Mouse (Mus musculus) heart, embryonic 15.5 days (tissue): ENCODE measurements around the gene Pkib. TPM values are rescaled to one million over a fixed set of nuclear protein-coding genes. Genes with fewer than 3 reads are reported as not detected.

Source experiments
- ATAC-seq: fragments of 200-750 bp; cut with Nextera tagmentation; replicated peaks from 2 replicates; pipeline ENCODE4 v1.8.0; 2017; ENCODE audit warnings: low read depth, moderate TSS enrichment; ENCODE audit not compliant: insufficient number of reproducible peaks, insufficient read depth, low FRiP score
- H3K27ac ChIP-seq: fragments of 300-500 bp; sonication (generic); 2 replicates; pipeline ENCODE4 v1.5.1; 2015; ENCODE audit warnings: mild to moderate bottlenecking, inconsistent platforms
- H3K27me3 ChIP-seq: fragments of 300-500 bp; sonication (generic); 2 replicates; pipeline ENCODE4 v1.6.1; 2015; ENCODE audit warnings: inconsistent platforms
- H3K36me3 ChIP-seq: fragments of 300-500 bp; sonication (generic); 2 replicates; pipeline ENCODE4 v1.6.1; 2015; ENCODE audit warnings: mild to moderate bottlenecking, inconsistent platforms
- H3K4me1 ChIP-seq: fragments of 300-500 bp; sonication (generic); replicated peaks from 2 replicates; pipeline ENCODE4 v1.6.1; 2015; ENCODE audit warnings: inconsistent platforms
- H3K4me2 ChIP-seq: fragments of 300-500 bp; sonication (generic); 2 replicates; pipeline ENCODE4 v1.6.1; 2015; ENCODE audit warnings: inconsistent platforms, mild to moderate bottlenecking, moderate library complexity
- H3K4me3 ChIP-seq: fragments of 300-500 bp; sonication (generic); 2 replicates; pipeline ENCODE4 v1.5.1; 2015; ENCODE audit warnings: mild to moderate bottlenecking, inconsistent platforms
- H3K9ac ChIP-seq: fragments of 300-500 bp; sonication (generic); 2 replicates; pipeline ENCODE4 v1.6.1; 2015; ENCODE audit warnings: mild to moderate bottlenecking, inconsistent platforms
- H3K9me3 ChIP-seq: fragments of 300-500 bp; sonication (generic); replicated peaks from 2 replicates; pipeline ENCODE4 v1.6.1; 2016; ENCODE audit warnings: inconsistent platforms
- WGBS: fragments of 180-500 bp; shearing (Covaris S2); methylation state at CpG from one replicate; pipeline ENCODE4 v1.1.7; 2015; ENCODE audit warnings: mixed read lengths; 5-methylcytosine and 5-hydroxymethylcytosine counted together
- polyA plus RNA-seq: library from polyadenylated mRNA; unstranded; fragments of >200 nt; fragmentation: Nextera tagmentation; extraction: Ambion mirVana; gene quantifications from 2 replicates; pipeline ENCODE4 v1.2.1, GENCODE M21; 2015

Gene Pkib
- polyA plus RNA-seq, 1 experiment from 2014 or later, result 2.5 TPM

- H3K4me2 ChIP-seq, result no peak overlapping the region
- ATAC-seq, result no peak
- no peak overlapping the region for H3K27ac ChIP-seq
- no peaks in the 10 kb centered on the region for H3K9me3 ChIP-seq
- H3K36me3 ChIP-seq, result no peaks in the 10 kb centered on the region
- WGBS, result 67% methylated on average over 1 of the region's 1 CpGs
- no peak overlapping the region for H3K4me3 ChIP-seq
- H3K4me1 ChIP-seq, result no peaks in the 10 kb centered on the region
- no peak overlapping the region for H3K9ac ChIP-seq
- no peaks in the 10 kb centered on the region for H3K27me3 ChIP-seq
Measured at GRCm38 (mm10) chr10:57653297-57653696, 21.5 kb downstream of the Pkib start.

GRCm38 (mm10) chr10:57660505-57660904, 28.7 kb downstream of the Pkib start:
- Histone ChIP-seq H3K4me3 (no peak overlapping the region), H3K4me1 (no peaks in the 10 kb centered on the region), H3K27me3 (no peaks in the 10 kb centered on the region), H3K4me2 (no peak overlapping the region), H3K9me3 (no peaks in the 10 kb centered on the region), H3K27ac (no peak overlapping the region), H3K9ac (no peak overlapping the region), H3K36me3 (no peaks in the 10 kb centered on the region)
- ATAC-seq, result no peak
- 83% methylated on average over 3 of the region's 3 CpGs for WGBS

GRCm38 (mm10) chr10:57663758-57664157, 32.0 kb downstream of the Pkib start:
- ATAC-seq, result no peak
- 86% methylated on average over 1 of the region's 1 CpGs for WGBS

GRCm38 (mm10) chr10:57664253-57664652, 32.5 kb downstream of the Pkib start:
- Histone ChIP-seq H3K9ac (no peak overlapping the region), H3K4me1 (no peaks in the 10 kb centered on the region), H3K4me2 (no peak overlapping the region), H3K27me3 (no peaks in the 10 kb centered on the region), H3K36me3 (no peaks in the 10 kb centered on the region), H3K9me3 (no peaks in the 10 kb centered on the region), H3K4me3 (no peak overlapping the region), H3K27ac (no peak overlapping the region)
- no peak for ATAC-seq
- WGBS, result 82% methylated on average over 2 of the region's 2 CpGs

More at GRCm38 (mm10) chr10:57663758-57664157, 32.0 kb downstream of the Pkib start:
- H3K4me2 ChIP-seq, result no peak overlapping the region
- H3K4me3 ChIP-seq, result no peak overlapping the region
- H3K27me3 ChIP-seq, result no peaks in the 10 kb centered on the region
- no peak overlapping the region for H3K9ac ChIP-seq
- no peaks in the 10 kb centered on the region for H3K4me1 ChIP-seq
- H3K9me3 ChIP-seq, result no peaks in the 10 kb centered on the region
- H3K36me3 ChIP-seq, result no peaks in the 10 kb centered on the region
- no peak overlapping the region for H3K27ac ChIP-seq

- Histone ChIP-seq H3K27ac (no peak overlapping the region), H3K4me3 (no peak overlapping the region), H3K4me1 (no peaks in the 10 kb centered on the region), H3K4me2 (no peak overlapping the region), H3K9me3 (no peaks in the 10 kb centered on the region), H3K27me3 (no peaks in the 10 kb centered on the region), H3K36me3 (no peaks in the 10 kb centered on the region), H3K9ac (no peak overlapping the region)
- no peak for ATAC-seq
Measured at GRCm38 (mm10) chr10:57675740-57676139, 44.0 kb downstream of the Pkib start.

- H3K36me3 ChIP-seq, result no peaks in the 10 kb centered on the region
- no peak overlapping the region for H3K9ac ChIP-seq
- ATAC-seq, result no peak
- WGBS, result 68% methylated on average over 3 of the region's 3 CpGs
- H3K4me2 ChIP-seq, result no peak overlapping the region
- no peak overlapping the region for H3K4me3 ChIP-seq
- H3K9me3 ChIP-seq, result no peaks in the 10 kb centered on the region
- H3K27ac ChIP-seq, result no peak overlapping the region
- no peaks in the 10 kb centered on the region for H3K4me1 ChIP-seq
- no peaks in the 10 kb centered on the region for H3K27me3 ChIP-seq
Measured at GRCm38 (mm10) chr10:57687999-57688398, 56.2 kb downstream of the Pkib start.

- 43% methylated on average over 2 of the region's 2 CpGs for WGBS
- no peak for ATAC-seq
- no peak overlapping the region for H3K4me3 ChIP-seq
Measured at GRCm38 (mm10) chr10:57690161-57690560, 58.4 kb downstream of the Pkib start.

GRCm38 (mm10) chr10:57702246-57702645, 70.5 kb downstream of the Pkib start:
- Histone ChIP-seq H3K4me2 (no peak overlapping the region), H3K9ac (no peak overlapping the region), H3K4me3 (no peak overlapping the region), H3K4me1 (no peaks in the 10 kb centered on the region), H3K27me3 (no peaks in the 10 kb centered on the region), H3K9me3 (no peaks in the 10 kb centered on the region), H3K36me3 (no peaks in the 10 kb centered on the region), H3K27ac (no peak overlapping the region)
- WGBS, result 75% methylated on average over 4 of the region's 4 CpGs
- no peak for ATAC-seq

More at GRCm38 (mm10) chr10:57690161-57690560, 58.4 kb downstream of the Pkib start:
- H3K36me3 ChIP-seq, result no peaks in the 10 kb centered on the region
- H3K27me3 ChIP-seq, result no peaks in the 10 kb centered on the region
- H3K9ac ChIP-seq, result no peak overlapping the region
- no peak overlapping the region for H3K27ac ChIP-seq
- H3K4me2 ChIP-seq, result no peak overlapping the region
- H3K4me1 ChIP-seq, result no peaks in the 10 kb centered on the region
- H3K9me3 ChIP-seq, result no peaks in the 10 kb centered on the region

- H3K27me3 ChIP-seq, result no peaks in the 10 kb centered on the region
- no peak overlapping the region for H3K9ac ChIP-seq
- no peak for ATAC-seq
- H3K36me3 ChIP-seq, result no peaks in the 10 kb centered on the region
- no peak overlapping the region for H3K4me3 ChIP-seq
- H3K9me3 ChIP-seq, result no peaks in the 10 kb centered on the region
- no peak overlapping the region for H3K4me2 ChIP-seq
- H3K27ac ChIP-seq, result no peak overlapping the region
- H3K4me1 ChIP-seq, result no peaks in the 10 kb centered on the region
Measured at GRCm38 (mm10) chr10:57721035-57721434, 89.3 kb downstream of the Pkib start.

- Histone ChIP-seq H3K9ac (no peak overlapping the region), H3K27me3 (no peaks in the 10 kb centered on the region), H3K4me3 (no peak overlapping the region), H3K27ac (no peak overlapping the region), H3K36me3 (no peaks in the 10 kb centered on the region), H3K4me1 (no peaks in the 10 kb centered on the region), H3K9me3 (no peaks in the 10 kb centered on the region), H3K4me2 (no peak overlapping the region)
- WGBS, result 66% methylated on average over 3 of the region's 3 CpGs
- no peak for ATAC-seq
Measured at GRCm38 (mm10) chr10:57722363-57722762, 90.6 kb downstream of the Pkib start.

- peak; percentile 64; the same call in 1 of the 2 replicates for ATAC-seq
- Histone ChIP-seq H3K27ac (no peak overlapping the region), H3K9ac (no peak overlapping the region), H3K27me3 (no peaks in the 10 kb centered on the region), H3K9me3 (no peaks in the 10 kb centered on the region), H3K4me2 (no peak overlapping the region), H3K4me3 (no peak overlapping the region), H3K4me1 (no peaks in the 10 kb centered on the region), H3K36me3 (no peaks in the 10 kb centered on the region)
- WGBS, result 51% methylated on average over 8 of the region's 8 CpGs
Measured at GRCm38 (mm10) chr10:57727666-57728065, 95.9 kb downstream of the Pkib start.

- ATAC-seq, result no peak
- 76% methylated on average over 3 of the region's 3 CpGs for WGBS
- no peaks in the 10 kb centered on the region for H3K36me3 ChIP-seq
Measured at GRCm38 (mm10) chr10:57731672-57732071, 99.9 kb downstream of the Pkib start.

More at GRCm38 (mm10) chr10:57731672-57732071, 99.9 kb downstream of the Pkib start:
- H3K27ac ChIP-seq, result no peak overlapping the region
- H3K9ac ChIP-seq, result no peak overlapping the region
- H3K4me3 ChIP-seq, result no peak overlapping the region
- H3K4me1 ChIP-seq, result no peaks in the 10 kb centered on the region
- no peaks in the 10 kb centered on the region for H3K27me3 ChIP-seq
- H3K9me3 ChIP-seq, result no peaks in the 10 kb centered on the region
- no peak overlapping the region for H3K4me2 ChIP-seq
